Mouse (Mus musculus): ENCODE data around the gene Arhgap18. TPM values are rescaled to one million over a fixed set of nuclear protein-coding genes. Genes with fewer than 3 reads are reported as not detected.

Gene Arhgap18
- polyA plus RNA-seq, 1 experiment, result 11.7 TPM

GRCm38 (mm10) chr10:26776443-26776842 is 23.2 kb downstream of the Arhgap18 start:
- no peak for DNase-seq (ENCODE audit: low spot score)

GRCm38 (mm10) chr10:26780581-26780980 is 27.4 kb downstream of the Arhgap18 start:
- DNase-seq (ENCODE audit: low spot score), result no peak

DNA sequence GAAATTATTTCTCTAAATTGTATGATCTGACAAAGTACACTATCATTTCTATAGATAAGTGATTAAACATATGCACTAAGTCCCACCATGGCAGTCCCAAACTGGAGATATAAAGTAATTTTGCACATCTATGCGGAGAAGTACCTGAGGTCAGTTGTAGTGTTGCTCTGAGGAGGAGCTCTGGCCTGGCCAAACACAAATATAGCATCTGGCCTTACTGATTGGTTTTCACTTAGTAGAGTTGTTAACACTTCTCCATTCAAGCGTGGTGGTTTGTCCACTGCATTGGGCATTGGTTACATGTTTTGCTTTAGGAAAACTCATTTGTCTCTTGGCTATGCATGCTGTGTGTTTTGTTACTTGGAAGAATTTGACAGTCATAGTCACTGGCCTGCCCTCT is 36.5 kb downstream of the Arhgap18 start:
- DNase-seq (ENCODE audit: low spot score), result no peak

DNA sequence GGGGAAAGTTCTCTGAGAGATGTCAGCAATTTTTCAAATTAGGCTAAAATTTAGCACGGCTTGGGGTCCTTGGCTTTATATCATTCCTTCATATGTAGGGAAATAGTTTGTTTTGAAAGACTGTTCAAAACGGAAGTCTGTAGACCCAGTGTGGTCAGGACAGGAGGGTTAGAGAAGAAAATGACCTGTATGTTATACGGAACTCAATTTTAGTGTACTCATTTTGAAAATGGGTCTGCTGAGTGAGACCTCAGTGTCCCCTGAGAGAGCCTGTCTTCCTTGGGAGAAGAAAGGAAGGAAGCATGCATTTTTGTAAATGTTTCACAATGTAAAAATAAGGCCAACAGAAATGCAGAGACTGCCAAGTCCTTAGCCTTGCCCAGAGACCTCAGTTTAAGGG is 38.6 kb downstream of the Arhgap18 start:
- no peak for DNase-seq (ENCODE audit: low spot score)

- DNase-seq (ENCODE audit: low spot score), result no peak
Measured at GRCm38 (mm10) chr10:26793013-26793412, 39.8 kb downstream of the Arhgap18 start.

DNA sequence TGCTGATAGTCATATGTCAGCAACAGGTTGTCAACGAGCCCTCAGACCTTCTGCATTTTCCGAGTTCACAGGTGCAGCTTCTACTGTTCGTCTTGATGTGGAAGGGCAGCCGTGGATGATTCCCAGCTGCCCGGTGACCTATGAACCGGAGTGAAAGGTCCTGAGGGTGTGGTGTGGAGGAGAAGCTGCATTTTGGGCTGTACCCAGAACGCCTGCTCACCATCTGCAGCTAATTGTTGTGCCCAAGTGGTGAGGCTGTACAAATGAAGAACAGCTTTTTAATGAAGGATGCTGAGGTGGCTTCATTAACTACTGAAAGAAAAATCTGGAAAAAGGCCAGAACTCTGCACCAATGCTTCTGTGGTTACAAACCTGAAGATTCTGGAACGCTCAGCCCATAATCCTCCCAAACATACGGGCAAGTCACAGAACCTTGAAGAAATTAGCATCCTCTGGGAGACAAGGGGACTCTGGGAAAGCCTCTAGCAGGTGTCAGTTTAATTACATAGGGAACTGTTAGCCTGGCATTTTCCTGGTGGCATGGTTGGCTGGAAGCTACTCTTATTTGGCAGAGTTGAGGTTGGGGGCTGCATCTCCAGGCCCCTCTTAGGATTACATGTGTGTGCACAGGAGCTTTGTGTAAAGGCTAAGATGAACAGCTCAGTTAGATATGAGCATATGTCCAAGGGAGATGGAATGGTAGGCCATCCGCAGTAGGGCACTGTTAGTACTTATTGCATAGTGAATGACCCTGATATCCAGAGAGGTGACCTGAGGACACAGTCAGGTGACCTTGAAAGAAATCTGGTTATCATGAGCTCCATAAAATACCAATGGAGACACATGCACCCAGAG is 43.4 kb downstream of the Arhgap18 start:
- no peak for DNase-seq (ENCODE audit: low spot score)

DNA sequence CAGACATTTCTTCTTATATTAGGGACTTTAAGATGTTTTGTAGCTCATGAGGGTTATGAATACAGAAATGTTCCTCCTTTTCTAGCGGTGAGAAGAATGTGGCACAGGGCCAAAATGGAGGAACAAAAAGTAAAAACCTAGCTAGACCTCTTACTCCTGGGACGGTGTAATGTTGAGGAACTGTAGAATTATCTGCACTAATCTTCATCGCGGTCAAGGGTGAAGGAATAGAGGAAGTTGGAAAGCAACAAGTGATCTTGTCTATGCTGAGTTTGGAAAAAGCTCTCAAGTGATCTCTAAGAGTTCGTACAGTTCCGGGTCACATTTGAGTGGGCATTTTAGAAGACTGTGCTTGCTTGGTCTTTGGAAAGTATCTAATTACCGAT is 44.1 kb downstream of the Arhgap18 start:
- no peak for DNase-seq (ENCODE audit: low spot score)

GRCm38 (mm10) chr10:26798752-26799411 is 45.7 kb downstream of the Arhgap18 start:
- DNase-seq (ENCODE audit: low spot score), result no peak

DNA sequence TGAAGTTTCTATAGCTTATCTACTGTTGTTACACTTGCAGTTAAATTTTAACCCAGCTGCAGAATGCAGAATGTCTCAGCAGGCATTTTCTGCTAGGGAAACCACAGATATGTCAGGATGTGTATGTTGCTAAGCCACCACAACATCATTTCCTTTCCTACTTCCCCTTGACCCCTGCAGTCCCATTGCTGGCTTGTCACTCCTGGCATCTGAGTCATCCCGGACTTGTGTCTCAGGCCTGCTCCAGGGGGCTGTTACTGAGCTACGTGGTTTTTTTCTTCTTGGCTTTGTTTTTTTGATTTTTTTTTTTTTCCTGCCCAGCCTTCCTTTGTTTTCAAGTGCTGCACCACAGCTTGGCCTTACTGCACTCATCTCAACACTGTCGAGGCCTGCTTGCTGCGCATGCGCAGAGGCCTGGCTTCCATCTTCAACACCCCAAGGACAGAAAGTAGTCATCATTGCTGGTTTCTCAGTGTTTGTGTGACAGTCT is 46.4 kb downstream of the Arhgap18 start:
- DNase-seq (ENCODE audit: low spot score), result no peak

DNA sequence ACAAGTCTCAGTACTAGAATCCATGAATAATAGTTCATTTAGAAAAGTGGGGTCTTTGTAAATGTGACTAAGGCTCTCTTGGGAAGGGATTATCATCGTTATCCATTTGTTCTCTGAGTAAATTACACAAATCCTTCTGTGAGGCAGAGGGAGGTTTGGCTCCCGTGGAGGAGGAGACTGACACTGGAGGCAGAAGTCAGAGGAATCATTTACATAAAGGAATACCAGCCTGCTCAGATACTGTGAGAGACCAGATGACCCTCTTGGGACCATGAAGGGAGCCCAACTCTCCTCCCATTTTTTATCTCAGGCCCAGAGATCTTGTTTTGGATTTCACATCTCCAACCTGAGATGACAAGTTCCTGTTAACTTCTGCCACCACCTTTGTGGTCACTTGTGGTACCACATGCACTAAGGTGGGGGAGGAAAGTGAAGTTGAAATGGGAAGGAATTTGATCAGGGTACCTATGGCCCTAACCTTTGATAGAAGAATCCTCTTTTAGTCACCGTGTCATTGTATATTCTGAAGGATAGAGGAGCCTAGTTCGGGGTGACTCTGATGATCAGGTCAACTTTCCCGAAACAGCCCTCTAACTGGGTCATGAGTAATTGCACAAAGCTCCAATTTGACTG is 51.2 kb downstream of the Arhgap18 start:
- DNase-seq (ENCODE audit: low spot score), result no peak

DNA sequence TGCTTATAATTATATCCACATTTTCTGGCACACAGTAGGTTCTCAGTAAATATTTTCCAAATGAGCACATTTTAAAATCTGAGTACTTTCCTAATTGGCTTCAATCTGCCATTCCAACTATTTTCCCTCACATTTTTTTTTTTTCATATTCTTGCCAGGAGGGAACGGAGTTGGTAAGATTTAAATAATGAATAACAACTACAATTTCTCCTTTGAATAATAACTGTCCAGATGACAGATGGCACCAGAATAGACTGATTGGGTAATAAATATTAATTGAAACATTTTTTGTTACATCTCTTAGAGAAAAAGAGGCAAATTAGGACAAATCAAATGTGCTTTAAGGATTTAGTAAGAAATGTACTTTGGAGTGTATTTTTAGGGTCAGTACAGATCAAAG is 51.8 kb downstream of the Arhgap18 start:
- DNase-seq (ENCODE audit: low spot score), result no peak

DNA sequence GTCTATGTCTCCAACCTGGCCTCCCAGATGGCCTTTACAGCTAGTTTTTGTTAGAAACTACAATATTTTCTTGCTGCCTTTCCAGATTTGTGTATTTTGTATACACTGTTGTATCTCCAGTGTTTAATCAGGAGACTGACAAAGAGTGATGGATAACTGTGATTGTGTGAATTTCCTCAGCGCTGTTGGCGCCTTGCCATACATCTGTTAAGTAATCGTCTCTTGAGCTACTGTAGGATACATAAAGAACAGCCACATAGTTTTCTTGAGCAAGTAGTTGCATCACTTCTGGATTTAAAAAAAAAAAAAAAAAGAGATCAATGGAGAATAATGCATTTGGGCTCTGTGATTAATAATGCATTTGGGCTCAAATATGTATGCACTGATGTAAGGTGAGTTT is 52.9 kb downstream of the Arhgap18 start:
- DNase-seq (ENCODE audit: low spot score), result no peak

DNA sequence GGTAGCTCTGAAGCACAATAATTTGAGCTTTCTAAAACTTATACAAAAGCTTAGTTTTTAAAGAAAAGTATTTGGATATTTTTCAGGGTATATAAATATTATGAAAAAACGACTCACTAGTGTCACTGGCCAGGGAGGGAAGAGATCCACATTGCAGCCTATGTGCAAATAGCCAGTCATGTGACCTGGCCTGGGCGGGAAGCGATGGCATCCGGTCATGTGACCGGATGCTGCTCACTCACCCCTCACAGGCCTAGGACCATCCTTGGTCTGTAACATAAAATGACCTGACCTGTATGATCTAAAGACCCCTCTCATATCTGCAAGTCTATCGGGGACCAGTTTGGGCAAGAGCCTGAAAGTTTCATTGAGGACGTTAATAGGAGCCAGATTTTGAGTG is 56.8 kb downstream of the Arhgap18 start:
- no peak for DNase-seq (ENCODE audit: low spot score)

GRCm38 (mm10) chr10:26810810-26811209 is 57.6 kb downstream of the Arhgap18 start:
- no peak for DNase-seq (ENCODE audit: low spot score)

DNA sequence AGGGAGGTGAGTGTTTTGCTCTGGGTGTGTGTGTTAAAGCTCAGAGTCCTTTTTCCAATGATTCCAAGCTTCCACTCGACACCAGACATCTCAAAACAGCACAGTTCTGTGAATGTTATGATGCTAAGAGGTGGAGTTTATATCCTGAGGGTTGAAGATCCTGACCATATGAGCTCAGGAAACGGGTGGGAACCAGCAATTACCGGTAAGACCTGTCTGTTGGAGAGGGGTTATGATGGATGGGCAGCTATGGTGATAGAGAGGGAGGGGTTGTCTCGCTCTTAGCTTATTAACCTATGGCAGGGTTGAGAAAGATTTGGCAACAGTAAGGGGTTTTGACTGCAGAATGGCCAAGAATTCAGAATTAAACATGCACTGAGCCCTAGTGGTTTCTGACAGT is 58.1 kb downstream of the Arhgap18 start:
- no peak for DNase-seq (ENCODE audit: low spot score)

- DNase-seq (ENCODE audit: low spot score), result no peak
Measured at GRCm38 (mm10) chr10:26815646-26816045, 62.4 kb downstream of the Arhgap18 start.

DNA sequence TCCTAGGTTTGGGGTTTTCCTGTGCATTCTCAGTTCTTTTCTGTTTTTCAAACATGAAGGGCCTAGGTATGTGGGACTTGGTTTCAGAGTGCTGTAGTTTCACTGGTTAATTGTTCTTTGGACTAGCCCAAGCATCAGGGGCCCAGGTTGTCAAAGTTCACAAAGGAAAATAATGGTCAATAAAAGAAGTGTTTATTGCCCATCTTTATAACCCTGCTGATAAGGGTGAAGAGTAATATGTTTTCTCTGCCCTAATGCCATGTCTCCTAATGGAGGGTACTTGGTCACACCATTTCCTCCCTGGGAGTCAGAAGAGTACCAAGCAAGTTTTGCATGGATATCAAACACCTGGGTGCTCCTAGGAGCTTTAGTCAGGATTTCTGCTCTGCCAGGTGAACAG is 67.1 kb downstream of the Arhgap18 start:
- no peak for DNase-seq (ENCODE audit: low spot score)

GRCm38 (mm10) chr10:26820936-26821335 is 67.7 kb downstream of the Arhgap18 start:
- DNase-seq (ENCODE audit: low spot score), result no peak

- DNase-seq (ENCODE audit: low spot score), result no peak
Measured at GRCm38 (mm10) chr10:26823997-26824396, 70.8 kb downstream of the Arhgap18 start.

DNA sequence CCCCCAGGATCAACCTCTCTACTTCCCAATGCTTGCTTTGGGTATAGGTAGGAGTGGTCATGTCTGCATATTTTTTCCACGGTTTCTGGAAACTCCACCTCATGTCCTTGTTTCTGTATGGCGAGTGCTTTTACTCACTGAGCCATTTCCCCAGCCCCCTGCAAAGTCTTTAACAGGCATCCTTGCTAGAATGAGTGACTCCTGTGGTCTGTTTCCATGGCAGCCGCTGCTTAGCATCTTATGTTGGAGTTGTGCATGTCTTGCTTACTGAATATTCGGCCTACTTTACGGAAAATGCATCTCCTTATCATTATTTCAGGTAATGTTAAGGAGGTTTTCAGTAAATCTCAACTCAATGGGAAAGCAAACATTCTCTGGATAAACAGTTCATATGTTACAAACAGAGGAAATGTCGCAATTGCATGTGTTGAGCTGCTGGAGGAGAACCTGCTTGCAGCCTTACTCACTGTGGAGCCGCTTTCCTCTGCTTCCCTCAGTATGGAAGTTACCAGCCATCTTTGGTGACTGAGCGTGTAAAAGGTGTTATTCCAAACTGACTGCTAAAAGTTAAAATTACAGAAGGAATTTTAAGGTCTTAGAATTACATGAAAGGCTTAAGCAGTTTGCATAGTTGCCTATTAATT is 72.1 kb downstream of the Arhgap18 start:
- DNase-seq (ENCODE audit: low spot score), result no peak

DNA sequence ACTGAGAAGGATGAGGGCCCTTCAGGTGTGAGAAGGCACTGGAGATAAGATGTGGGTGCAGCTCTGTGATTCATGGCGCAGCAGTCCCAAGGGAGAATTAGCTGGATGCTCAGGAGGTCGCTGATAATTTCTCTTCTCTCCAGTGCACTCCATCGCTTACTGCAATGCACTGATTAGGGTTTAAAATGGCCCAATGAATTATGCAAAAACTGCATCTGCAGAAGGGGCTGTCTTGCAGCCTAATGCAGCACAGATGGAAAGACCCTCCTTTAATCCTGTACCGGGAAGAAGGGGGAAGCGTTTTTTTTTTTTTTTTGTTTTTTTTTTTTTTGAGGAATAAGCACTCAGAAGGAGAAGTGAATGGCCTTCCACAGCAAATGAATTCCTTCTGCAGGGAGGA is 74.1 kb downstream of the Arhgap18 start:
- no peak for DNase-seq (ENCODE audit: low spot score)

All from urinary bladder, adult 2 months (tissue).